Mouse (Mus musculus) forebrain, embryonic 14.5 days (tissue): ENCODE measurements around the gene Son. TPM values are rescaled to one million over a fixed set of nuclear protein-coding genes. Genes with fewer than 3 reads are reported as not detected.

Experiments used
- ATAC-seq: fragments of 200-750 bp; cut with Nextera tagmentation; 2 replicates; pipeline ENCODE4 v1.8.0; 2017; ENCODE audit warnings: mild to moderate bottlenecking, moderate library complexity
- DNase-seq: peaks from one replicate; pipeline ENCODE4 v3.0.0-alpha.2; 2015; ENCODE audit warnings: low spot score
- H3K27ac ChIP-seq: fragments of 300-500 bp; sonication (generic); 2 replicates; pipeline ENCODE4 v1.5.1; 2014; ENCODE audit warnings: low read depth, mild to moderate bottlenecking, control low read depth, low read length, moderate library complexity
- H3K27me3 ChIP-seq: fragments of 300-500 bp; sonication (generic); replicated peaks from 2 replicates; pipeline ENCODE4 v1.6.1; 2014; ENCODE audit warnings: low read length, control low read depth, mixed read lengths; ENCODE audit not compliant: control insufficient read depth, insufficient read depth
- H3K36me3 ChIP-seq: fragments of 300-500 bp; sonication (generic); 2 replicates; pipeline ENCODE4 v1.6.1; 2014; ENCODE audit warnings: low read length, control low read depth; ENCODE audit not compliant: control insufficient read depth, insufficient read depth
- H3K4me1 ChIP-seq: fragments of 300-500 bp; sonication (generic); 2 replicates; pipeline ENCODE4 v1.6.1; 2014; ENCODE audit warnings: antibody characterized with exemption, low read length, control low read depth; ENCODE audit not compliant: control insufficient read depth, insufficient read depth
- H3K4me2 ChIP-seq: fragments of 300-500 bp; sonication (generic); 2 replicates; pipeline ENCODE4 v1.6.1; 2014; ENCODE audit warnings: mild to moderate bottlenecking, control low read depth, low read length
- H3K4me3 ChIP-seq: fragments of 300-500 bp; sonication (generic); 2 replicates; pipeline ENCODE4 v1.5.1; 2014; ENCODE audit warnings: low read depth, low read length, control low read depth
- H3K9ac ChIP-seq: fragments of 300-500 bp; sonication (generic); 2 replicates; pipeline ENCODE4 v1.6.1; 2014; ENCODE audit warnings: mild to moderate bottlenecking, low read length, control low read depth, moderate library complexity
- H3K9me3 ChIP-seq: fragments of 300-500 bp; sonication (generic); replicated peaks from 2 replicates; pipeline ENCODE4 v1.6.1; 2016; ENCODE audit warnings: low read length, control low read depth, mixed read lengths; ENCODE audit not compliant: control insufficient read depth
- WGBS: fragments of 180-500 bp; shearing (Covaris S2); extraction: QIAGEN DNeasy Blood & Tissue Kit; methylation state at CpG from one replicate; pipeline ENCODE4 v1.1.7; 2014; 5-methylcytosine and 5-hydroxymethylcytosine counted together
- polyA plus RNA-seq: library from polyadenylated mRNA; unstranded; fragments of >200 nt; fragmentation: Nextera tagmentation; extraction: Ambion mirVana; gene quantifications from 2 replicates; pipeline ENCODE4 v1.2.1, GENCODE M21; 2014

Son gene
- polyA plus RNA-seq, 1 experiment from 2014 or later: 126 TPM

DNA sequence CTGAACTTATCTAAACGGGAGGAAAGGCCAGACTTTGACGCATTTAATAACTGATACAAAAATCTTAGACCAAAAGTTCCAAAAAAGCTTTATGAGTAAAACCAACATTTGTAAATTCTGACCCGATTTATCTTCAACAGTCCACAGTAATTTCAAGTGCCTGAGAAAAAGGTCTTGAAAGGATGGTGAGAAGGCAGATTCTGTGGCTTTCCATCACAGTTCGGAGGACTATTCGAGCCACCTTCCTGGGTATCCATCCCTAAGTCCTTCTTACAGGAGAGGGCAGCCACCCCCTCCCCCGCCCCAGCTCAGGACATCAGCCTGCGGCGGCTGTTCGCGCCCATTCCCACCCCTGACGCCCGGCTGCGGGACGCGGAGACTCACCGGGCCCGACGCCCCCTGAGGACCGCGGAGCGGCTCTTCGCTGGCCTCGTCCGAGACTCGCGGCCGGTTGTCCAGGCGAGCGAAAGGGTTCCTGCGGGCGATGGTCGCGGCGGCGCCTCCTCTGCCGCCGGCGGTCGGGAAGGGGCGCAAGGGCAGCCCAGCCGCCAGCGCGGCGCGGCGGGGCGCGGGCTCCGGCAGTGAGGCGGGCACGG lies 40.8 kb downstream of the Son start:
- DNase-seq (peak; percentile 24), ATAC-seq (peak; percentile 64)
- H3K4me2 ChIP-seq: peak overlapping the region; percentile 75
- H3K36me3 ChIP-seq: peaks cover 32% of the 10 kb centered on the region
- peak overlapping the region; percentile 80 for H3K27ac ChIP-seq
- H3K9me3 ChIP-seq: no peaks in the 10 kb centered on the region
- H3K4me1 ChIP-seq: peaks cover 8% of the 10 kb centered on the region
- under 1% methylated on average over 51 of the region's 51 CpGs for whole genome bisulfite sequencing
- H3K27me3 ChIP-seq: no peaks in the 10 kb centered on the region
- peak overlapping the region; percentile 90 for H3K9ac ChIP-seq
- peak overlapping the region; percentile 85 for H3K4me3 ChIP-seq

DNA sequence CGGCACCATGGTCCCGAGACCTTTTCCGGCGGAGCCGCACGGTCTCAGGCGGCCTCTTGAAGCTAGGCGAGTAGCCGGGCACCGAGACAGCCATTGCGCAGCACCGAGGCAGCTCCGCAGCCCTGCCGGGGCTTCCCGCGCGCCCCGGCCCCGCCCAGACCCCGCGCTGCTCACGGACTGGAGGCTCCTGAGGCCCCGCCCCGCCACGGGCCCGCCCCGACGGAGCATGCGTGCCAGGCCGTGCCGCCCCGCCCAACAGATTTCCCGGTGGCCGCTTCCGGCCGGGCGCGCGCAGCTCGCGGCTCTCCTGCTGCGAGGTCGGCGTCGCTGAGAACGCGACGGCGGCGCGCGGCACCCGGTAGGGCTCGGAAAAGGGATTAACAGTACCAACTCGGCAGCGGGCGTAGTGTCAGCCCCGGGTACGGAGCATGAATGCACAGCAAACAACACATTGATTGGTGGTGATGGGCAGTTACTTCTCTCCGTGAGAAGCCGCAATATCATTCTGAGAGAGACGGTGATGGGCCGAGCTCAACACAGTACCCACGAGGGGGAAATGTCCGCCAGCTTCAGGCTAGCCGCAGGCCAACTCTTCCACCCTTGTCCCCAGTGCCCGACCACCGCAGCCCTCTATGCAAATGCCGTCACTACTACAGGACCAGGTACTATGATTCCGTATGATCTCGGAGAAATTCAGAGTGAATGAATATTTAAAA lies 41.5 kb downstream of the Son start, which contains the start of gene Donson:
TSS of gene Donson (minus strand) at position 152 of the 716 bp plus-strand sequence.
- Histone ChIP-seq H3K27ac (peak within 1 kb of the TSS; percentile 80), H3K9ac (peak within 1 kb of the TSS; percentile 90), H3K4me3 (peak within 1 kb of the TSS; percentile 85), H3K4me1 (peaks cover 8% of the 10 kb centered on the region), H3K4me2 (peak within 1 kb of the TSS; percentile 75), H3K36me3 (peaks cover 27% of the 10 kb centered on the region), H3K9me3 (no peaks in the 10 kb centered on the region), H3K27me3 (no peaks in the 10 kb centered on the region)
- DNase-seq (peak; percentile 96), ATAC-seq (peak; percentile 100)
- WGBS: under 1% methylated on average over 60 of the region's 71 CpGs

DNA sequence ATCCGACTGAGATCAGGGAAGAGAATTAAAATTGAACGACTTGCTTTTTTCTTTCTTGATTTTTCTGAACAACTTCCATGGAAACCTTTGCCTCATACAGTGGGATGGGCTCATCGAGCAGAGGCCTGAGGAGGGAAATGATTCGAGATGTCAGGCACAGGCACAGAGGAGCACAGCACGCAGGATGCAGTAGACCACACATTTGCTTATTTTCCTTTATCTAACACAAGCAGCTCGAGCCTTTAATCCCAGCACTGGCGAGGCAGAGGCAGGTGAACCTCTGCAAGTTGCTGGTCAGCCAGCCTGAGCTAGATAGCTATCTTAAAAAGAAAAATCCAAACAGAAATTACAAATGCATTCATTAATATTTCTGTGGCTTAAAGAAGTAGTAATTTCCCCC lies 42.5 kb downstream of the Son start:
- Histone ChIP-seq H3K9ac (peak overlapping the region; percentile 40; the same call in 1 of the 2 replicates), H3K4me2 (peak overlapping the region; percentile 26; the same call in 1 of the 2 replicates), H3K4me3 (no peak overlapping the region), H3K36me3 (peaks cover 17% of the 10 kb centered on the region), H3K27me3 (no peaks in the 10 kb centered on the region), H3K27ac (no peak overlapping the region), H3K9me3 (no peaks in the 10 kb centered on the region), H3K4me1 (peaks cover 8% of the 10 kb centered on the region)
- WGBS: 41% methylated on average over 7 of the region's 7 CpGs
- no peak for ATAC-seq
- no peak for DNase-seq

DNA sequence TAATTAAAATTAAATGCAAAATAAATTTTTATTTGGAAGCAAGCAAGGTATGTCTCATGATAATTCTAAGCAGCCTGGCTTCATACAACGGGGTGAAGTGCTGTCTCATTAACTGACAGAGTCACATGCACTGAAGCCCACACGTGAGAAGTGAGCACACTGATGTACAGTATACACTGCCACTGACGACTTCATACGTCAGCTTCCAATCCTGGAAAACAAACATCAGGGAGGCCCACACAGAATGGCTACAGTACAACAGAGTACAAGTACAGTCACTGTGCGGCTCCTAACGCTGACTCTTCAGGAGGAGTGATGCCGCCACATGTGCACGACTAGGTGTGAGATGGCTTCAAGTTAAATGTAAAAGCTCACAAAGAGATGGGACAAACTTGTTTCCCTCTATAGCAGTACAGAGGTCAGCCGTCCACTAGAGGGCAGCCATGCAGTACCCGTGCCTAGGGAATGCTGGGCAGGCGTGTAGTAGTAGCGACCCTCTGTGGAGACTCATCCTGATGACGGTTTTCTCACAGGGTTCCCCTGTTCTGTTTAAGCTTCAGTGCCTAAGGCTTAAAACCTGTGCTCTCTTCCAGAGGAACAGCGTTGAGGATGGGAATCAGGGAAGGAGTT lies 47.3 kb downstream of the Son start:
- Histone ChIP-seq H3K9ac (no peak overlapping the region), H3K27me3 (no peaks in the 10 kb centered on the region), H3K4me2 (no peak overlapping the region), H3K9me3 (no peaks in the 10 kb centered on the region), H3K27ac (no peak overlapping the region), H3K36me3 (peaks cover 32% of the 10 kb centered on the region), H3K4me1 (no peaks in the 10 kb centered on the region), H3K4me3 (no peak overlapping the region)
- DNase-seq: peak; percentile 88
- WGBS: 32% methylated on average over 14 of the region's 14 CpGs
- peak; percentile 93 for ATAC-seq

DNA sequence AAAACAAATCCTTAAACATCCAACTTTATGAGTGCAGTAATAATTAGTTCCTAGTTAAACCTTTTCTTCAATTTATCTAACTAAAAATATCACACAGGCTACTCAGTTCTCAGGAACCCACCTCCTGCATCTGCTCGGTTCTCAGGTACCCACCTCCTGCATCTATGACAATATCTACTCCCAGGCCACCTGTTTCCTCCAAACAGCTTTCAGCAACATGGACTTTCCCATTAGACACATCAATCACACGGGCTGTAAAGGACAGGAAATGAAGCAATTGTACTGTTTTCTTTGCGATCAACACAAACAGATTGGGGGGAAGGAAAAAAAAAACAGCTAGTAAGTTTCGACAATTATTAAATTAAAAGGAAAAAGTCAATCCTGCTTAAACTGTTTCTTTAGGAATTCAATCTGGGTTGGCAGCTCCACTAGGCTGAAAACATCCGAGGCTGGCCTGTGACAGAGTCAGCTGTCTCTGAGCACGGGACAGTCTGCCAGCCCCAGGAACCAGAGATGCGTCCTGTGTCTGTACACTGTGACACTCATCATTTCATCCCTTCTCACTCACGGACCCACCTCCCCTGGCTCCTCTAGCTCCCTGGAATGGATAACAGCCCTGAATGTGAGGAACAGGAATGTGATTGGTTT lies 47.9 kb downstream of the Son start:
- 77% methylated on average over 8 of the region's 8 CpGs for WGBS
- no peak overlapping the region for H3K27ac ChIP-seq
- H3K4me1 ChIP-seq: no peaks in the 10 kb centered on the region
- H3K9me3 ChIP-seq: no peaks in the 10 kb centered on the region
- no peaks in the 10 kb centered on the region for H3K27me3 ChIP-seq
- DNase-seq: no peak
- peaks cover 34% of the 10 kb centered on the region for H3K36me3 ChIP-seq
- no peak overlapping the region for H3K4me2 ChIP-seq
- H3K4me3 ChIP-seq: no peak overlapping the region
- H3K9ac ChIP-seq: no peak overlapping the region
- ATAC-seq: no peak

DNA sequence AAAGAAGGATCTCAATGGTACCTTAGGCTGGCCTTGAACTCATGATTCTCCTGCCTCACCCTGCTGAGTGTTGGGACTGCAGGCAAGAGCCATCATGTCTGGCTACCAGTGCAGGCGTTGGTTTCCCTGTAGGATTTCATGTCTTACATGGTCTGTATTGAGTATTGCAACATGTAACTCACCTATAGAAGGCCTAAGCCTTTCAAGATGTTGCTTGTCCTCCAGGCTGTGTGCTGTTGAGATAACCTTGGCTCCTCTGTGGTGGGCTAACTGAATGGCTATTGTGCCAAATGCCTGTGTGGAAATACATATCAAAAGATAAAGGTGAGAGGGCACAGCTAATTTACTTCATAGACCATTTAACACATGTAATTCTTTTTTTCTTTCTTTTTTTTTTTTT lies 51.7 kb downstream of the Son start:
- Histone ChIP-seq H3K9ac (no peak overlapping the region), H3K9me3 (no peaks in the 10 kb centered on the region), H3K4me1 (no peaks in the 10 kb centered on the region), H3K4me3 (no peak overlapping the region), H3K36me3 (peaks cover 52% of the 10 kb centered on the region), H3K27me3 (no peaks in the 10 kb centered on the region), H3K27ac (no peak overlapping the region), H3K4me2 (no peak overlapping the region)
- WGBS: 82% methylated on average over 1 of the region's 1 CpGs
- no peak for DNase-seq
- no peak for ATAC-seq

DNA sequence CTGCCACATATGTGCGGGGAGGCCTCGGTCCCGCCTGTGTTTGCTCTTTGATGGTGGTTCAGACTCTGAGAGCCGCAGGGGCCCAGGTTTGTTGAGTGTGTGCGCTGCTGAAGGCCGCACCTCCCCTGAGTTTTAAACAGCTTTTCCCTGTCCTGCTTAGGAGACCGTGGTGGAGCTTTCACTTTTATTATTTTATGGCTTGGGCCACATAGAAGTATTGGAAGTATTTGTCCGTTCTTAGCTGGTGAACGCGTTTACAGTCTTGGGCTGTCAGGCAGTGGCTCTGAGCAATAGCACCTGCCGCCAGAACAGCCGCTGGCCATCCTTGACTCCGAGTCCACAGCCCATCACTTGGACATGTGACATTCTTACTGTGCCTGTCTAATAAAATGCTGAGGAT lies 54.6 kb downstream of the Son start:
- no peak for DNase-seq
- H3K9ac ChIP-seq: no peak overlapping the region
- ATAC-seq: no peak
- H3K9me3 ChIP-seq: no peaks in the 10 kb centered on the region
- no peaks in the 10 kb centered on the region for H3K4me1 ChIP-seq
- H3K36me3 ChIP-seq: peaks cover 66% of the 10 kb centered on the region
- H3K27ac ChIP-seq: no peak overlapping the region
- WGBS: 92% methylated on average over 13 of the region's 13 CpGs
- no peak overlapping the region for H3K4me3 ChIP-seq
- H3K27me3 ChIP-seq: no peaks in the 10 kb centered on the region
- H3K4me2 ChIP-seq: no peak overlapping the region

DNA sequence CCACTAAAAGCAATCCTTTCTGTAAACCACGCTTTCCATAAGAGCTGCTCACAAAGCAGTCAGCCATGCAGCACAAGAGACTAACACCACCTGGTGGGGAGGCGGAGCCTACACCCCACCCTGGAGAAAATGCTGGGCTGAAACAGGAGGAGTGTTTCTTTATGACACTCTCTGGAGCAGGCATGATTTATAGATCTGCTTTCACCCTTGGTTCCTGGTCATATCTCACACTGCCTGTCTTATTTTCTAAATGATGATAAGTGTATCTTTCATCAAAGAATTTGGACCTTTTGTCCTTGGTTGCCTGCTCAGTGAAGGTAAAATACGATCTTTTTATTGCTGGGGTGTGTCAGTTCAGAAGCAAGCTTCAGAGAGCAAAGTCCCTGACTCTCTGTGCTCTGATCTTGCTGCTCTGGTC lies 55.5 kb downstream of the Son start:
- Histone ChIP-seq H3K4me1 (no peaks in the 10 kb centered on the region), H3K27me3 (no peaks in the 10 kb centered on the region), H3K9me3 (no peaks in the 10 kb centered on the region), H3K4me3 (no peak overlapping the region), H3K27ac (no peak overlapping the region), H3K4me2 (no peak overlapping the region), H3K36me3 (peaks cover 65% of the 10 kb centered on the region), H3K9ac (no peak overlapping the region)
- WGBS: 47% methylated on average over 3 of the region's 3 CpGs
- ATAC-seq (no peak), DNase-seq (no peak)
